Mouse (Mus musculus) heart, embryonic 16.5 days (tissue): ENCODE data around the gene Nodal. TPM values are rescaled to one million over a fixed set of nuclear protein-coding genes. Genes with fewer than 3 reads are reported as not detected.

ENCODE experiments used
- ATAC-seq: fragments of 200-750 bp; cut with Nextera tagmentation; replicated peaks from 2 replicates; pipeline ENCODE4 v1.8.0; 2017; ENCODE audit warnings: moderate number of reproducible peaks; ENCODE audit not compliant: insufficient read depth, low FRiP score; ENCODE audit errors: extremely low read depth
- H3K27ac ChIP-seq: fragments of 300-500 bp; sonication (generic); 2 replicates; pipeline ENCODE4 v1.5.1; 2014; ENCODE audit warnings: mild to moderate bottlenecking, low read length, control low read depth, moderate library complexity
- H3K27me3 ChIP-seq: fragments of 300-500 bp; sonication (generic); 2 replicates; pipeline ENCODE4 v1.6.1; 2014; ENCODE audit warnings: low read length, mixed read lengths; ENCODE audit not compliant: control insufficient read depth, insufficient read depth
- H3K36me3 ChIP-seq: fragments of 300-500 bp; sonication (generic); 2 replicates; pipeline ENCODE4 v1.6.1; 2014; ENCODE audit not compliant: control insufficient read depth, insufficient read depth
- H3K4me1 ChIP-seq: fragments of 300-500 bp; sonication (generic); 2 replicates; pipeline ENCODE4 v1.6.1; 2014; ENCODE audit warnings: low read length, mixed read lengths; ENCODE audit not compliant: control insufficient read depth, insufficient read depth
- H3K4me2 ChIP-seq: fragments of 300-500 bp; sonication (generic); 2 replicates; pipeline ENCODE4 v1.6.1; 2014; ENCODE audit warnings: low read depth, mild to moderate bottlenecking, control low read depth, low read length
- H3K4me3 ChIP-seq: fragments of 300-500 bp; sonication (generic); 2 replicates; pipeline ENCODE4 v1.5.1; 2014; ENCODE audit warnings: mild to moderate bottlenecking, control low read depth, low read length
- H3K9ac ChIP-seq: fragments of 300-500 bp; sonication (generic); 2 replicates; pipeline ENCODE4 v1.6.1; 2014; ENCODE audit warnings: low read length, control low read depth
- H3K9me3 ChIP-seq: fragments of 300-500 bp; sonication (generic); replicated peaks from 2 replicates; pipeline ENCODE4 v1.6.1; 2016; ENCODE audit warnings: low read length; ENCODE audit not compliant: control insufficient read depth
- WGBS: fragments of 180-500 bp; shearing (Covaris S2); extraction: QIAGEN DNeasy Blood & Tissue Kit; methylation state at CpG from one replicate; pipeline ENCODE4 v1.1.7; 2014; 5-methylcytosine and 5-hydroxymethylcytosine counted together
- polyA plus RNA-seq: library from polyadenylated mRNA; unstranded; fragments of >200 nt; fragmentation: Nextera tagmentation; extraction: Ambion mirVana; gene quantifications from 2 replicates; pipeline ENCODE4 v1.2.1, GENCODE M21; 2015

The Nodal gene
- polyA plus RNA-seq, 1 experiment from 2014 or later = 0.14 TPM

- ATAC-seq = no peak
- peaks cover 78% of the 10 kb centered on the region for H3K4me1 ChIP-seq
- 76% methylated on average over 5 of the region's 5 CpGs for WGBS
- no peaks in the 10 kb centered on the region for H3K9me3 ChIP-seq
- H3K4me3 ChIP-seq = no peak overlapping the region
- peak overlapping the region; percentile 54; the same call in 1 of the 2 replicates for H3K27ac ChIP-seq
- H3K4me2 ChIP-seq = no peak overlapping the region
- H3K27me3 ChIP-seq = no peaks in the 10 kb centered on the region
- H3K9ac ChIP-seq = no peak overlapping the region
- H3K36me3 ChIP-seq = no peaks in the 10 kb centered on the region
Observed at GRCm38 (mm10) chr10:61378698-61379097, 39.1 kb upstream of the Nodal start.

GRCm38 (mm10) chr10:61379340-61380040 is 38.3 kb upstream of the Nodal start:
- ATAC-seq = no peak
- Histone ChIP-seq H3K4me1 (peaks cover 78% of the 10 kb centered on the region), H3K9ac (peak overlapping the region; percentile 52), H3K4me2 (peak overlapping the region; percentile 94), H3K36me3 (no peaks in the 10 kb centered on the region), H3K4me3 (peak overlapping the region; percentile 86), H3K27me3 (no peaks in the 10 kb centered on the region), H3K27ac (peak overlapping the region; percentile 89), H3K9me3 (no peaks in the 10 kb centered on the region)
- 73% methylated on average over 13 of the region's 13 CpGs for WGBS

- Histone ChIP-seq H3K36me3 (no peaks in the 10 kb centered on the region), H3K27me3 (no peaks in the 10 kb centered on the region), H3K9ac (peak overlapping the region; percentile 52), H3K4me2 (peak overlapping the region; percentile 94), H3K9me3 (no peaks in the 10 kb centered on the region), H3K4me1 (peaks cover 73% of the 10 kb centered on the region), H3K27ac (peak overlapping the region; percentile 89), H3K4me3 (peak overlapping the region; percentile 86)
- WGBS = 5% methylated on average over 9 of the region's 9 CpGs
- peak; percentile 78 for ATAC-seq
Observed at GRCm38 (mm10) chr10:61380186-61380585, 37.6 kb upstream of the Nodal start.

GRCm38 (mm10) chr10:61381823-61382222 is 35.9 kb upstream of the Nodal start:
- peak overlapping the region; percentile 89 for H3K27ac ChIP-seq
- H3K9ac ChIP-seq = peak overlapping the region; percentile 91
- no peaks in the 10 kb centered on the region for H3K9me3 ChIP-seq
- H3K27me3 ChIP-seq = no peaks in the 10 kb centered on the region
- WGBS = 19% methylated on average over 8 of the region's 8 CpGs
- peaks cover 63% of the 10 kb centered on the region for H3K4me1 ChIP-seq
- H3K4me2 ChIP-seq = peak overlapping the region; percentile 94
- H3K4me3 ChIP-seq = peak overlapping the region; percentile 86
- H3K36me3 ChIP-seq = no peaks in the 10 kb centered on the region
- ATAC-seq = no peak

GRCm38 (mm10) chr10:61382281-61382731 is 35.5 kb upstream of the Nodal start:
- Histone ChIP-seq H3K27ac (peak overlapping the region; percentile 89), H3K4me2 (peak overlapping the region; percentile 94), H3K4me3 (peak overlapping the region; percentile 86), H3K36me3 (no peaks in the 10 kb centered on the region), H3K27me3 (no peaks in the 10 kb centered on the region), H3K9ac (peak overlapping the region; percentile 91), H3K9me3 (no peaks in the 10 kb centered on the region), H3K4me1 (peaks cover 62% of the 10 kb centered on the region)
- ATAC-seq = no peak
- WGBS = 4% methylated on average over 8 of the region's 8 CpGs

- H3K27ac ChIP-seq = peak within 1 kb of the TSS; percentile 89
- H3K4me1 ChIP-seq = peaks cover 53% of the 10 kb centered on the region
- H3K9ac ChIP-seq = peak within 1 kb of the TSS; percentile 91
- peak within 1 kb of the TSS; percentile 94 for H3K4me2 ChIP-seq
- H3K9me3 ChIP-seq = no peaks in the 10 kb centered on the region
- no peaks in the 10 kb centered on the region for H3K27me3 ChIP-seq
- ATAC-seq = peak; percentile 82
- peak within 1 kb of the TSS; percentile 86 for H3K4me3 ChIP-seq
- no peaks in the 10 kb centered on the region for H3K36me3 ChIP-seq
- under 1% methylated on average over 54 of the region's 60 CpGs for WGBS
Observed at GRCm38 (mm10) chr10:61383021-61383714, 34.6 kb upstream of the Nodal start, which contains the start of gene Pald1. TSS of gene Pald1 (minus strand) at chr10:61383530.

GRCm38 (mm10) chr10:61383715-61384047 is 34.1 kb upstream of the Nodal start:
- peak overlapping the region; percentile 86 for H3K4me3 ChIP-seq
- H3K9me3 ChIP-seq = no peaks in the 10 kb centered on the region
- peak overlapping the region; percentile 89 for H3K27ac ChIP-seq
- ATAC-seq = peak; percentile 1; the same call in 1 of the 2 replicates
- H3K4me1 ChIP-seq = peaks cover 48% of the 10 kb centered on the region
- WGBS = 6% methylated on average over 11 of the region's 11 CpGs
- H3K27me3 ChIP-seq = no peaks in the 10 kb centered on the region
- H3K36me3 ChIP-seq = no peaks in the 10 kb centered on the region
- H3K9ac ChIP-seq = peak overlapping the region; percentile 91
- peak overlapping the region; percentile 94 for H3K4me2 ChIP-seq

- H3K9ac ChIP-seq = no peak overlapping the region
- 76% methylated on average over 6 of the region's 6 CpGs for WGBS
- no peak overlapping the region for H3K27ac ChIP-seq
- ATAC-seq = no peak
- no peak overlapping the region for H3K4me3 ChIP-seq
- H3K27me3 ChIP-seq = no peaks in the 10 kb centered on the region
- H3K36me3 ChIP-seq = no peaks in the 10 kb centered on the region
- H3K4me1 ChIP-seq = peaks cover 33% of the 10 kb centered on the region
- H3K4me2 ChIP-seq = no peak overlapping the region
- H3K9me3 ChIP-seq = no peaks in the 10 kb centered on the region
Observed at GRCm38 (mm10) chr10:61385174-61385573, 32.6 kb upstream of the Nodal start.

- WGBS = 20% methylated on average over 6 of the region's 6 CpGs
- no peak for ATAC-seq
- H3K4me2 ChIP-seq = no peak overlapping the region
Observed at GRCm38 (mm10) chr10:61386284-61386683, 31.5 kb upstream of the Nodal start.

More at GRCm38 (mm10) chr10:61386284-61386683, 31.5 kb upstream of the Nodal start:
- Histone ChIP-seq H3K27me3 (no peaks in the 10 kb centered on the region), H3K9ac (no peak overlapping the region), H3K4me1 (peaks cover 22% of the 10 kb centered on the region), H3K4me3 (no peak overlapping the region), H3K27ac (no peak overlapping the region), H3K36me3 (no peaks in the 10 kb centered on the region), H3K9me3 (no peaks in the 10 kb centered on the region)
